Mouse (Mus musculus): Measurements from ENCODE around the gene Ifna15.
"Not testable (repeated sequence)": the region's sequence is repeated elsewhere in the genome, so short reads cannot be mapped to it uniquely, and the experiment has no call there.

Gene Ifna15

DNA sequence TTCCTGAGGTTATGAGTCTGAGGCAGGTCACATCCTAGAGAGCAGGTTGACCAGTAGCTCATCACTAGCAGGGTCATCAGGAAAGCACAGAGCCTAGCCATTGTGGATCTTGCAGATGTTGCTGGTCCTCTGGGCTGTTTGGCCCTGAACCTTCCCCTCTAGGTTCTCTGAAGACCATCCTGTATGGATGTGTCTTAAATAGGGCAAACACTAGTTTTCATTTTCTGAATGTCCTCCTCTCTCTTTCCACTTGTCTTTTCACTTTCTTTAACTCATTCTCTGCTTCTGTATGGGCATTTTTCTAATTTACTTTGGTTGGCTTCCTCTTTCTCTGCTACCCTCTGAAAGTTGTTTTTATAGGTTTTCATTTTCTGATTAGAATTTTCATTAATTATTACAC is at the start of gene Ifna15:
Ifna15 (minus strand) TSS at position 101 of the 400 bp plus-strand sequence.
- DNase-seq (ENCODE audit: low read depth, low spot score): not testable (repeated sequence)

DNA sequence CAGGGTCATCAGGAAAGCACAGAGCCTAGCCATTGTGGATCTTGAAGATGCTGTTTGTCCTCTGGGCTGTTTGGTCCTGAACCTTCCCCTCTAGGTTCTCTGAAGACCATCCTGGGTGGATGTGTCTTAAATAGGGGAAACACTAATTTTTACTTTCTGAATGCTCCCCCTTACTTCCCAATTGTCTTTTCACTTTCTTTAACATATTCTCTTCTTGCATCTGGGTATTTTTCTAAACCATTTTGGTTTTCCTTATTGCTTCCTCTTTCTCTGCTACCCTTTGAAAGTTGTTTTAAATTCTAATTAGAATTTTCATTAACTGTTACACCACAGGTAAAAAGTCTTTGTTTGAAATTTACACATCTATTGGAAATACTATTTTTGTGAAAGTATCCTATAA is 45.2 kb upstream of the Ifna15 start, which contains the start of gene Ifna12:
Ifna12 (minus strand) TSS at position 101 of the 400 bp plus-strand sequence.
- DNase-seq (ENCODE audit: low read depth, low spot score): no peak

DNA sequence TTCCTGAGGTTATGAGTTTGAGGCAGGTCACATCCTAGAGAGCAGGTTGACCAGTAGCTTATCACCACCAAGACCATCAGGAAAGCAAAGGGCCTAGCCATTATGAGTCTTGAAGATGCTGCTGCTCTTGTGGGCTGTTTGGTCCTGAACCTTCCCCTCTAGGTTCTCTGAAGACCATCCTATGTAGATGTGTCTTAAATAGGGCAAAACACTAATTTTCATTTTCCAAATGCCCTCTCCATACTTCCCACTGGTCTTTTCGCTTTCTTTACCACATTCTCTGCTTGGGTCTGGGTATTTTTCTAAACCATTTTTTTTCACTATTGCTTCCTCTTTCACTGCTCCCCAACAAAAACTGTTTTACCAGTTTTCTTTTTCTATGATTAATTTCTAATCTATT is 34.2 kb upstream of the Ifna15 start, which contains the start of gene Ifna9:
Ifna9 (minus strand) TSS at position 101 of the 400 bp plus-strand sequence.
- no peak for DNase-seq (ENCODE audit: low read depth, low spot score)

DNA sequence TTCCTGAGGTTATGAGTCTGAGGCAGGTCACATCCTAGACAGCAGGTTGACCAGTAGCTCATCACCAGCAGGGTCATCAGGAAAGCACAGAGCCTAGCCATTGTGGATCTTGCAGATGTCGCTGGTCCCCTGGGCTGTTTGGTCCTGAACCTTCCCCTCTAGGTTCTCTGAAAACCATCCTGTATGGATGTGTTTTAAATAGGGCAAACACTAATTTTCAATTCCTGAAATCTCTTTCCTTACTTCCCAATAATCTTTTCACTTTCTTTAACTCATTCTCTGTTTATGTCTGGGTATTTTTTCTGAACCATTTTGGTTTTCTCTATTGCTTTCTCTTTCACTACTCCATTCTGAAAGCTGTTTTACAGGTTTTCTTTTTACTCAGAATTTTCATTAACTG is 13.7 kb upstream of the Ifna15 start, which contains the start of gene Ifna14:
Ifna14 (minus strand) TSS at position 101 of the 400 bp plus-strand sequence.
- DNase-seq (ENCODE audit: low read depth, low spot score): no peak

DNA sequence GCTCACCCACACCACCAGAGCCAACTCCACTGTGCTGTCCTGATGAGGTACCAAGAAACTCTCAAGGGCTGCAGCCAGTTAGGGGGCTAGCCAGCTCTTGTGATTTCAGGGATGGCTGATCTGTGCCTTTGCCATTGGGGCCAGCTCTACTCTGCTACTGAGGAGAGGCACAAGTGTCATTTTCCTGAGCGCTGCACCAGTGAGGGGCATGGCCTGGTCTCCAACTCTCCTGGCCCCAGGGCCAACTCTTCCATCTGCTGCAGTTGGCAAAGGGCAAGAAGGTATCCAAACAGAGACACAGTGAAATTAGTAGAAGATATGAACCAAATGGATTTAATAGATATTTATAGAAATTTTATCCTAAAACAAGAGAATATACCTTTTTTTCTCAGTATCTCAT is 3.7 kb upstream of the Ifna15 start:
- no peak for DNase-seq (ENCODE audit: low read depth, low spot score)

DNA sequence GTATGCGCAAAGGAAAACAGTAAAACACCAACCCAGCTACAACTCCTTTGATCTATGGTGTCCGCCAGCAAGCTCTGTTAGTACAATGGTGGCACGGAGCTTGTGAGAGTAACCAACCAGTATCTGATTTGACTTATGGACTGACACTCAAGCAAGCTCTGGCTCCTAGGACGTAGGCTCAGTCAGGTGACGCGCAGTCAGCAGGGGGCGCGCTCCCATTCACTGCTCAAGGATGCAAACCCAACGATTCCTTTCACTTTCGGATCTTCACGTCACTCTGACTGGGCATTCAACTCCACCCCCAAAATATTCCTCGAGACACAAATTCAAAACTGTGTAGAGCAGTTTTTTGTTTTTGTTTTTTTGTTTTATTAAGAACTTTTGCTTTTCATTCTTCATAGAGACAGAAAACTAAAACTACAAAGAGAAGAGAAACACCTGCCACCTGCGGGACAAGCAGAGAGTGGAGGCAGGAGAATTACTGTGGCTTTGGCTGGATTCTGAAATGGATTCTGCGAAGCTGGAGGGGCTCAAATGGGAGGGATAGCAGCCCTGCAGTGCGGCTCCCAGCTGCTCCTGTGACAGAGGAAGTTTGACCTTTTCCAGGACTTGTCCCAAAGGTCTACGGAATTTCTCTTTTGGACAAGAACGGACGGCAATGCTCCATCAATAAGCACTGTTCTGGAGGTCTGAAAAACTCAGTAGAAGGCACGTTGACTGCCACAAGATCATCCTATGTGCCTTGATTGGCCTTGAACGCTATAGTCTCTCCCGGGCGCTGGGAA is 7.7 kb downstream of the Ifna15 start:
- peak; percentile 91 for DNase-seq (ENCODE audit: low read depth, low spot score)

DNA sequence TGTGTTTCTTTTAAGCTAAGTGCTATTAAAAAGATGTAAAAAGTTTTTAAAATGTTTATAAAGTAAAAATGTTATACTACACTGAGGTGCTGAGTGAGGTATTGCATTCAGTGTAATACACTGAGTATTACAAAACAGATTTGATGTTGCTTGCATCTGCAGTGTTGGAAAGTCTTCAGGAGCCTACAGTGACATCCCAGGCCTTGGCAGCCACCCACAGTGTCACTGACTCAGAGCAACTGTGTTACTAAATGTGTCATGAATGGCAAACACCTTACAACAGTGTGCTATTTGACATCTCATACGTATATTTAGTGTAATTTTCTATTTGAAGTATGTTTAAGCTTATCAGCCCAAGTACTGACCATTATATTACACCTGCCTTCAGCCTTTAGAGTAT is 10.1 kb downstream of the Ifna15 start:
- no peak for DNase-seq (ENCODE audit: low read depth, low spot score)

DNA sequence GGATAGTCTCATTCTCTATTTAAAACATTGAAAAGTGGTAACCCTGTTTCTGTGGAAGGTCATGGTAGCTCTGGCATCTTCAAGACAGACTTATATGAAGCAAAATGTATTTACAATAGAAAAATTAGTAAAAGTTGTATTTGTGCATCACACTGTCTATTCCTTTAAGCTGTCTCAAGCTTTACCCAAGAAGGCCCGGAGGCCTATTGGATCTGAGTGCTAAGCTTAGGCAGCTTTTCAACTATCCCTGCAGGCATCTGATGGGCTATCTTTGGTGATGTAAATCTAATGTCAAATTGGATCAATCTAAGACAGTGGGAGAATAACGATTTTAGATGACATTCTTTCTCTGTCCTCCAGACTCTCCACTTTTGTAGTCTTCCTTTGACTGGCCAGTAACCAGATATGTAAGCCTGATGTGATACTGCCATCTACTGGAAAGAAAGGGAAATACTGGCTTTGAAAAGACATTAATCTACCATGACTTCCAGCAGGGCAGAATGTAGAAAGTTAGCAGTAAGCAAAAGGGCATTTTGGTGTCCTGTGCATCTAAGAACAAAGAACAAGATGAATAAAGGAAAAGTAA is 14.3 kb downstream of the Ifna15 start:
- DNase-seq (ENCODE audit: low read depth, low spot score): peak; percentile 89

DNA sequence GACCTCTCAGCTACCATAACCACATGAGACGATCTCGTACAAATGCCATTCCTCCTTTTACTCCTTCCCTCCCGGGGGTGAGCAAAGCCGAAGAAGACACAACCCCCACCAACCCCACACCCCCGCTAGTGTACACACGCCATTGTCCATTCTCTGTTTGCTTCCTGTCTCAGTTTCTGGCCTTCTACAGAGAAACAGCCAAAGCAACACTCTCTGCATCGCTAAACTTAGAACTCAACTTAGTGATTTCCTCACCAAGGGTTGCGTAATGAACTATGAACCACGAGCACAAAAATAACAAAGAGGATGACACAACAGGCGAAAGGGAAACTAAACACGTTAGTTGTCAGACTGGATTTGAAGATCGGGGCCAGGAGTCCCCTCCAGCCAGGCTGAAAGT is 20.7 kb downstream of the Ifna15 start:
- peak; percentile 84 for DNase-seq (ENCODE audit: low read depth, low spot score)

DNA sequence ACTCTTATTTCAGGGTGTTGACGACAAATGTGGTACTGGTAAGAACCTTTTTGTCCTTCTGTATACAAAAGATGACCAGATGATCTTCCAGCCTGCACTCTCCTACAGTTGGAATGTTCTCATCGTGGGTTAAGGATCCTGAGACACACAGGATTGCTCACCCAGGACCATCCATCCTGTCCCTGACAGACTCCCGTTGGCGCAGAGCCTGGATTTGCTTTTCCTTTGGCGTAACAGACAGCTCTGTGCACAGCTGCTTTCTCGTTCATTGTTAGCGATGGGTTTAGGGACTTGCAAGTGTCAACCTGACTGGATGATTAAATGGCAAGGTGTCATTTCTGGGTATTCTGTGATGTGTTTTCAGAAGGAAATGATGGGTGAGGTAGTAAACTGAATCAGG is 21.4 kb downstream of the Ifna15 start:
- DNase-seq (ENCODE audit: low read depth, low spot score): peak; percentile 74

DNA sequence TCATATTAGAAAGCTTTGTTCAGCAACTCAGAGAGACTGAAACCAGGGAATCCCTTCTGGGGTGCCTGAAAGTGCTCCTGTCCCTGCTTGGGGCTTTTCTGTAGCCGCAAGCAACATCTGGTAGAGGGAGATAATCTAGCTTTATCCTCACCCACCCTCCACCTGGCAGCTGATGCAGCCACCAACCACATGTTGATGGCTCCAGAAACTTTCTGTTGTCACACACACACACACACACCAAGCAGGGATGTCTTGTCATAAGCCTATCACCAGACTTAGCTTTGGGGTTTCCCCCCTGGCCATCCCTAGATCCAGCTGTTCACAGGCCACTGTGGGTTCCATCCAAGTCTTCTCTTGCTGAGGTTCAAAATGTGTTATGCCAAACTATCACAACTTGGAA is 22.3 kb downstream of the Ifna15 start:
- no peak for DNase-seq (ENCODE audit: low read depth, low spot score)

DNA sequence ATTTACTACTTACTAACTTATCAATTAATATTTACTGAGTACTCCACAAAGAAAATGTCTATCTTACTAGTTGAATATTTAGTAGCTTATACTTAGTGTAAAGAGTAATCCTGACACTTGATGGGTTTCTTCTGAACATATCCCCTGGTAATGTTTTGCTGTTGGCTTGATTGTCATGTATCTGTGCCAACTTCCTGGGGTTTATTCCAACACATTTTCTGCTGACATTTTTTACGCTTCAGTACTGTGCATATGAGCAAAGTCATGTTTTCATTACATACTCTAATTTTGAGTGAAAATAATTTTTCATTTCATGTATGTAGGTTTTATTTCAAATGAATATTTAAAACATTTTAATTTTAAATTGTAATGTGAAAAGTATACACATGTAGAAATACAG is 23.1 kb downstream of the Ifna15 start:
- DNase-seq (ENCODE audit: low read depth, low spot score): no peak

DNA sequence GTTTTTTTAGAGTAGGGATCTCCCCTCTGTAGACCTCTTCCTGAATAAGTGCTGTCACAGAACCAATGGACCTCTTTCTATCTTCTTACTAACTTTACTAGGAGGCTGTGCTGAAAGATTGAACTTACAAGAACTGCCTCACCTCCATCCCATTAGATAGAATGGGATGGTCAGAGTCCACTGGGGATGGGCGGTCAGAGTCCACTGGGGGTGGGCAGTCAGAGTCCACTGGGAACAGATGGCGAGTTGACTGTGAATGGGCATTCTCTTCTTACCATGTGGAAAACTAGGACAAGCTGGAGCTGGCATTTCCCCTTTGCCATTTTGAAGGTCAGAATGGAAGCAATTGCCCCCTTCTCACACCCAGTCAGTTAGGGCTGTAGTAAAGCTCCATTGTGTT is 24.5 kb downstream of the Ifna15 start:
- DNase-seq (ENCODE audit: low read depth, low spot score): no peak

DNA sequence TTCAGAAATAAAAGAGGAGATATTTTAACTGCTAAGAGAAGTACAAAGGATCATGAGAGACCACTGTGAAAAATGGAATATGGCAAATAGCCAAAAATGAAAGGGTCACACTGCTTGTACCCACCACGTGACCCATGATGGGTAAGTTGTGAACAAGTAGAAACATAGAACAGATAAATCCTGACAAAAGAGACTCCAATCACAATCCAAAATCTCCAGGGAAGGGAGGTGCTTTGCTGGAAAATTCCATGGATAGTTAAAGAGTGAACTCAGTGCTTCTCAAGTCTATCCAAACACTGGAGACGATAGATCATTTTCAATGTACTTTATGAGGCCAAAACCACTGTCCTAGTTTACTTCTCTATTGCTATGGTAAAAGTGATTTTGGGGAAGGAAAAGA is 27.2 kb downstream of the Ifna15 start:
- DNase-seq (ENCODE audit: low read depth, low spot score): peak; percentile 87

DNA sequence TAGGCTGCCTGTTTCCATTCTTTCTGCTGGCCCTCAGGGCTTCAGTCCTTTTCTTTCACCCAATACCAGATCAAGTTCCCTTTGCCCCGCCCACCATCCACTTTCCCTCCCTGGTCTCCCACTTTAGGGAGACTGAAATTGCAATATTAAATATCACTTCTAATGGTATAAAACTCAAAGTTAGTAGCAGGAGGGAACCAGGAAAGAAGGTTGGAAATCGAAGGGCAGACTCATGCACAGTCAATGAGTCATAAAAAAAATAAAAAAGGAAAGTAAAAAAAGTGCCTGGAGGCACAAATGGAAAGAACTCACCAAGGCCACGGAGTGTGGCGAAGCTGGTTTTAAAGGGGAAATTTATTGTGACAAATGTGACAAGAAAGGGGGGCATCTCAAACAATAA is 27.8 kb downstream of the Ifna15 start:
- peak; percentile 79 for DNase-seq (ENCODE audit: low read depth, low spot score)

DNA sequence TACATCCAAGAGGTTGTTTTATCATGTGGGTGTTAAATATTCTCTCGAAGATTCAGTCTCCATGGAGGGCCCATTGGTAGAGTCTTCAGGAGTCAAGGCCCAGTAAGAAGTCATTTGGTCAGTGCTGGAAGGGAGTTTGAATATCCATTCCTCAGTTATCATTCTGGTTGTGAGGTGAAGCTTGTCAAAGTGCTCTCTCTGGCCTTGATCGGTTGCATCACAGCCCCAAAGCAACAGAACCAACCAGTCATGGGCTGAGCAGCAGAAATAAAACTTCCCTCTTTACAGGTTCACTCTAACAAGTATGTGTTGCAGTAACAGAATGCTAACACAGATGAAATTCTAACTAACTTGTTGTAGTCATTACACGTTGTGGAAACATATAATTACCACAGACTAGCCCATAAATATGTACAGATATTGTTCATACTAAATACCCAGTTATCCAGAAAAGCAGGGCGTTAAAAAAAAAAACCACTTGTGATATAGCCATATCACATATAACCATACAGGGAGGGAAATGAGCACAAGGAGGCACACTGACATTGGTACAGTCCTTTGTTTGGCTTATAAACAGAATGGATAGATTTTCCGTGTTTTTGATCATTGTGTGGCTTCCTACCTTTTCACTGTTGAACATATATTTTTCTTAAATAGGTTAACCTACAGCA is 31.5 kb downstream of the Ifna15 start:
- DNase-seq (ENCODE audit: low read depth, low spot score): no peak

DNA sequence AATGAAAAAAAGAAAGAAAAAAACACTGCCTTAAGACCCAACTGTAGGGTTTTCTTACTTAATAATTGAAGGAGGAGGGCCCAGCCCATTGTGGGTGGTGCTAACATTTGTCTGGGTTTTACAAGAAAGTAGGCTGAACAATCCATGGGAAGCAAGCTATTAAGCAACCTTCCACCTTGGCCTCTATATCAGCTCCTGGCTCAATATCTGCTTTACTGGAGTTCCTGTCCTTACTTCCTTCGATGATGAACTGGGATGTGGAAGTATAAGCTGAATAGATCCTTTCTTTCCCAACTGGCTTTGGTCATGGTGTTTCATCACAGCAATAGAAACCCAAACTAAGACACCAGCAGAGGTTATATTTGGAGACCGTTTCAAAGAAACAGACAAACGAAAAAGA is 32.7 kb downstream of the Ifna15 start:
- DNase-seq (ENCODE audit: low read depth, low spot score): no peak

DNA sequence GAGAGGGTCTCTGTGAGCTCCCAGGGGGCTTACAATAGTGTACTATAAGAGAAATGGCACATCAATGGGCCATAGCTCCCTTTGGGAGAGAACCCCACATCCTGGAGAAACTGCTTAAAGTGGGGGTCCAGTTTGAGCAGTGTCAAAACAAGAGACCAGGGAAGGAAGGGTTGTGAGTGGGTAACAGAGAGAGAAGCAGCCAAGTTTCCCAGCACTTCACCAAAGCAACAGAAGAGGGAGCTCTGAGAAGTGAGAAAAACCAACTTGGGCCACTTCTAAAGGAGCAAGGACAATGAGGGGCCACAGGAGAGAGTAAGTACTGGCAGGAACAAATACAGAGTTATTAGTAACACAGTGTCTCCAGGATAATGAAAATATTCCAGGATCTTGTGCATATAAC is 34.8 kb downstream of the Ifna15 start:
- peak; percentile 65 for DNase-seq (ENCODE audit: low read depth, low spot score)

DNA sequence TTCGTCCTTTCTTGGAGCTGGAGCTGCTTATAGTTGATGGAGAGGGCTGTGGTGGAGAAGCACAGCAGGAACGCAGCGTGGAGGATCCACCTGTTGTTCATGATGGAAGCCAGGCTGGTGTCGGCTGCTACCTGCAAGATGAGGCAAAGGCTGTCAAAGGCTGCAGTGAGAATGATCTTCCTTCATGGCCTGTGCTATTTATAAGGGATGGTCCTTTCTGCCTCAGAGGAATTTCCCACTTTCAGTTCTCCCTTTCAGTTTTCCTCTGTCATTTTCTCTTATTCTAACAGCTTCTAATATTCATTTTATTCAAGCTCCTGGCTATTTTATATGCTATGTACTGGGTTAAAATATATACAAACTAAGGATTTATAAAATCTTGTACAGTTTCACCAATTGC is 35.4 kb downstream of the Ifna15 start, which contains the start of gene Ifnb1:
Ifnb1 (minus strand) TSS at position 101 of the 400 bp plus-strand sequence.
- no peak for DNase-seq (ENCODE audit: low read depth, low spot score)

DNA sequence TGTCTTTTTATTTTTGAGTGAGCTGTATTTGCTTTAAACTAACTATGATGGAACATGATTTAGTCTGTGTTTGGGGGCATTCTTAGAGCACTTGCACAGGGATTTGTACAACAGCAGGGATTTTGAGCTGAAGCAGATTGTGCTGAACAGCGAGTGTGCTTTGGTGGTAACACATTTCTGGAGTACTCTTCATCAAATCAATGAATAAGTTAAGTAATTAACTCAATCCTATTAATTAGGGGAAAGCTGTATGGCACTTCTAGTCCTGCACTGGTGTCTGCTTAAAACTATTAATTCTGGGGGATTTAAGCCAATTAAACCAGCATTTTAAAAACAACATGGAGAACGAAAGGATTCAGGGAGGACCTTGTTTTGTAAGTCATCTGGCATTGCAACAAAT is 40.1 kb downstream of the Ifna15 start:
- DNase-seq (ENCODE audit: low read depth, low spot score): no peak

DNA sequence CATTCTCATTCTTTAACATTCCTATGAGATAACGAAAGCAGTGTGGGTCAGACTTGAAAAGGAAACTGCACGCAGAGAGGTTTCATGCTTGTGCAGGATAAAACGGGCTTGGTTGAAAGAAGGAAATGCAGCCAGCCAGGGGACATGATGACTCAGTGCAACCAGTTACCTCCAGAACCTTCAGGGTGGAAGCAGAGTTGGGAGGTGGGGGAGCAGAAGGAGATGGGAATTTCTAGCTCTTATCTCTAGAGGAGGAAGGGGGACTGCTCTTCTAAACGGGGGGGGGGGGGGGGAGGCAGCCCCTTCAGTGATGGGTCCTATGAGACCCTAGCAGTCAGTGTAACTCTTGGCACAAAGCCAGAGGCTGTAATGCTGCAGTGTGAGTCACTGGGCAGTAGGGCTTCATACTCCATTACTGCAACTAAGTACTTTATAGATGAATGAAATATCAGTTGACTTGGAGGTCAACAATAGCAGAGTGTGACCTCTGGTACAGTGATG is 42.3 kb downstream of the Ifna15 start:
- peak; percentile 92 for DNase-seq (ENCODE audit: low read depth, low spot score)

DNA sequence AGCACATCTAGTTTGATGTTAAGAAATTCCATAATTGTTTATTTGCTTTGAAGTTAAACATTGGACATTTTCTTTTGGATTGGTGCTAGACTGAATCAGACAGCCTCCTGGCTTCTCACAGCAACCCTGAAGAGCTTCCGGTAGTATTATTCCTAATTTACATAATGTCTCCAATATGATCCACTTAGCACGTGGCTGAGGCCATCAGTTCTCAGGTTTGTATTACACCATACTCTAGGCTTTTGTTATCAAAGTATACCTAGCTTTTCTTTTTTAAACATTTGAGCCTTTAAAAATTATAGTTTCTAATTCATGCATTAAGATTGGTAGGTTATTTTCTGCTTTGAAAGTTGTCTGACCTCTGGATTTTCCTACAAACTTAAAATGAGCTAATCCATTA is 42.8 kb downstream of the Ifna15 start:
- DNase-seq (ENCODE audit: low read depth, low spot score): no peak
